Mouse (Mus musculus) liver, embryonic 14.5 days (tissue): ENCODE results near the gene Zc2hc1b.

Experiments used
- CTCF ChIP-seq: IDR thresholded peaks from 2 replicates; pipeline ENCODE4 v1.5.1; 2016; ENCODE audit warnings: antibody characterized with exemption, low read depth, control low read depth
- EP300 ChIP-seq: IDR thresholded peaks from 2 replicates; pipeline ENCODE4 v1.6.1; 2016; ENCODE audit warnings: antibody characterized with exemption, low read depth

- TF ChIP-seq CTCF, result no peak
- no peak for TF ChIP-seq EP300
These were observed 21.4 kb upstream of the Zc2hc1b start for GRCm38 (mm10) chr10:13199234-13199633.
